Mouse (Mus musculus) layer of hippocampus, adult 18-20 months (tissue): ENCODE measurements around the gene Cyth2. TPM values are rescaled to one million over a fixed set of nuclear protein-coding genes. Genes with fewer than 3 reads are reported as not detected.

Experiments
- DNase-seq, 2 experiments: peaks; one replicate each; pipeline ENCODE4 v3.0.0; 2022; ENCODE audit warnings: low spot score in 2 of 2
- total RNA-seq, 2 experiments: library from RNA; stranded (reverse); gene quantifications; 2 replicates each; pipeline ENCODE4 v1.2.3; 2021

Gene Cyth2
- total RNA-seq, 2 experiments from 2014 or later: 135 to 155 TPM

GRCm38 (mm10) chr7:45815323-45815983, 1.1 kb upstream of the Cyth2 start:
- no peak for DNase-seq

GRCm38 (mm10) chr7:45814841-45815240, 460 bp upstream of the Cyth2 start:
- no peak for DNase-seq

- no peak for DNase-seq
These were observed 1.5 kb downstream of the Cyth2 start for GRCm38 (mm10) chr7:45812921-45813320.

- DNase-seq: no peak
These were observed 4.9 kb downstream of the Cyth2 start for GRCm38 (mm10) chr7:45809276-45810075.

GRCm38 (mm10) chr7:45808471-45808870, 5.9 kb downstream of the Cyth2 start:
- no peak for DNase-seq

- DNase-seq: no peak
These were observed 8.4 kb downstream of the Cyth2 start for GRCm38 (mm10) chr7:45805941-45806340.

- DNase-seq: no peak
These were observed 11.8 kb downstream of the Cyth2 start for GRCm38 (mm10) chr7:45802551-45802950.

GRCm38 (mm10) chr7:45801348-45801747, 13.0 kb downstream of the Cyth2 start:
- peak; percentile 88 to 97 for DNase-seq

- no peak for DNase-seq
These were observed 13.7 kb downstream of the Cyth2 start for GRCm38 (mm10) chr7:45800546-45801204.

- DNase-seq: no peak
These were observed 14.4 kb downstream of the Cyth2 start for GRCm38 (mm10) chr7:45800001-45800400.

GRCm38 (mm10) chr7:45798931-45799330, 15.4 kb downstream of the Cyth2 start:
- no peak for DNase-seq

- DNase-seq: no peak
These were observed 15.9 kb downstream of the Cyth2 start for GRCm38 (mm10) chr7:45798511-45798836.

GRCm38 (mm10) chr7:45797661-45798510, 16.5 kb downstream of the Cyth2 start:
- no peak for DNase-seq

- no peak for DNase-seq
These were observed 17.4 kb downstream of the Cyth2 start for GRCm38 (mm10) chr7:45796950-45797349.

GRCm38 (mm10) chr7:45794971-45795370, 19.4 kb downstream of the Cyth2 start:
- no peak for DNase-seq

- DNase-seq: no peak
These were observed 20.3 kb downstream of the Cyth2 start for GRCm38 (mm10) chr7:45793969-45794585.

- no peak for DNase-seq
These were observed 21.1 kb downstream of the Cyth2 start for GRCm38 (mm10) chr7:45793240-45793639.

- DNase-seq: no peak
These were observed 22.5 kb downstream of the Cyth2 start for GRCm38 (mm10) chr7:45791756-45792490.

- DNase-seq: no peak
These were observed 23.7 kb downstream of the Cyth2 start for GRCm38 (mm10) chr7:45790721-45791120.

GRCm38 (mm10) chr7:45787642-45788041, 26.7 kb downstream of the Cyth2 start:
- no peak for DNase-seq
